Mouse (Mus musculus) CH12.LX (cell line): Measurements from ENCODE around the gene Sds.

Experiments used
- BHLHE40 ChIP-seq: IDR thresholded peaks from 2 replicates; pipeline ENCODE4 v1.6.1; 2011; ENCODE audit warnings: mild to moderate bottlenecking, low read depth, low read length, improper control_type of control experiment
- CHD1 ChIP-seq: IDR thresholded peaks from 2 replicates; pipeline ENCODE4 v1.6.1; 2012; ENCODE audit warnings: low read depth, low read length, improper control_type of control experiment, inconsistent platforms
- CTCF ChIP-seq, 2 experiments: IDR thresholded peaks in 1 of 2; conservative IDR thresholded peaks in 1 of 2; 2 replicates each; pipeline ENCODE4 v1.5.1; 2011 to 2012; ENCODE audit warnings: low read depth in 2 of 2, low read length in 2 of 2, improper control_type of control experiment in 1 of 2, inconsistent platforms in 1 of 2, mild to moderate bottlenecking in 1 of 2, moderate library complexity in 1 of 2
- EP300 ChIP-seq: IDR thresholded peaks from 2 replicates; pipeline ENCODE4 v1.6.1; 2011; ENCODE audit warnings: low read length, improper control_type of control experiment
- JUN ChIP-seq: IDR thresholded peaks from 2 replicates; pipeline ENCODE4 v1.6.1; 2011; ENCODE audit warnings: low read depth, mild to moderate bottlenecking, low read length, improper control_type of control experiment, moderate library complexity; ENCODE audit not compliant: insufficient read depth
- MAZ ChIP-seq: IDR thresholded peaks from 2 replicates; pipeline ENCODE4 v1.6.1; 2012; ENCODE audit warnings: low read depth, mild to moderate bottlenecking, inconsistent platforms, low read length, improper control_type of control experiment, moderate library complexity
- POLR2A ChIP-seq: IDR thresholded peaks from 2 replicates; pipeline ENCODE4 v1.6.1; 2011; ENCODE audit warnings: low read depth, mild to moderate bottlenecking, improper control_type of control experiment, low read length
- RAD21 ChIP-seq: IDR thresholded peaks from 2 replicates; pipeline ENCODE4 v1.6.1; 2011; ENCODE audit warnings: low read depth, mild to moderate bottlenecking, low read length, improper control_type of control experiment, moderate library complexity
- SMC3 ChIP-seq: IDR thresholded peaks from 2 replicates; pipeline ENCODE4 v1.6.1; 2011; ENCODE audit warnings: low read depth, low read length, improper control_type of control experiment
- UBTF ChIP-seq: IDR thresholded peaks from 2 replicates; pipeline ENCODE4 v1.6.1; 2012; ENCODE audit warnings: low read depth, mild to moderate bottlenecking, inconsistent platforms, low read length, improper control_type of control experiment, moderate library complexity
- USF1 ChIP-seq: IDR thresholded peaks from 2 replicates; pipeline ENCODE4 v1.6.1; 2014; ENCODE audit warnings: low read depth, mild to moderate bottlenecking, inconsistent platforms, low read length, improper control_type of control experiment
- ZC3H11A ChIP-seq: IDR thresholded peaks from 2 replicates; pipeline ENCODE4 v1.6.1; 2012; ENCODE audit warnings: low read depth, mild to moderate bottlenecking, inconsistent platforms, low read length, improper control_type of control experiment

GRCm38 (mm10) chr5:120477993-120478392, 1.7 kb downstream of the Sds start:
- TF ChIP-seq POLR2A, result no peak
- no peak for TF ChIP-seq CTCF (conservative IDR thresholded peaks at IDR 0.05 in 1 of 2, IDR thresholded peaks at IDR 0.05 in 1 of 2; ENCODE audit: low read depth in 2 of 2, low read length in 2 of 2)
- no peak for TF ChIP-seq USF1
- TF ChIP-seq BHLHE40, result no peak
- TF ChIP-seq CHD1, result no peak
- TF ChIP-seq SMC3, result no peak
- no peak for TF ChIP-seq JUN
- no peak for TF ChIP-seq ZC3H11A
- no peak for TF ChIP-seq EP300
- TF ChIP-seq RAD21, result no peak
- no peak for TF ChIP-seq MAZ
- no peak for TF ChIP-seq UBTF
